Mouse (Mus musculus): ENCODE data around the gene Ank3.

Gene Ank3

GRCm38 (mm10) chr10:69828770-69829169 lies 430.2 kb downstream of the Ank3 start:
- DNase-seq (ENCODE audit: low read depth, low spot score), result no peak

- no peak for DNase-seq (ENCODE audit: low read depth, low spot score)
Observed at GRCm38 (mm10) chr10:69829236-69829635, 430.7 kb downstream of the Ank3 start.

GRCm38 (mm10) chr10:69831568-69831967 lies 433.0 kb downstream of the Ank3 start:
- no peak for DNase-seq (ENCODE audit: low read depth, low spot score)

GRCm38 (mm10) chr10:69832241-69832640 lies 433.7 kb downstream of the Ank3 start:
- no peak for DNase-seq (ENCODE audit: low read depth, low spot score)

- DNase-seq (ENCODE audit: low read depth, low spot score), result no peak
Observed at GRCm38 (mm10) chr10:69832822-69833221, 434.2 kb downstream of the Ank3 start.

GRCm38 (mm10) chr10:69834700-69835099 lies 436.1 kb downstream of the Ank3 start:
- no peak for DNase-seq (ENCODE audit: low read depth, low spot score)

- DNase-seq (ENCODE audit: low read depth, low spot score), result peak; percentile 52
Observed at GRCm38 (mm10) chr10:69845749-69846148, 447.2 kb downstream of the Ank3 start.

GRCm38 (mm10) chr10:69852366-69853091 lies 454.0 kb downstream of the Ank3 start:
- no peak for DNase-seq (ENCODE audit: low read depth, low spot score)

GRCm38 (mm10) chr10:69854587-69855185 lies 456.1 kb downstream of the Ank3 start:
- no peak for DNase-seq (ENCODE audit: low read depth, low spot score)

GRCm38 (mm10) chr10:69858011-69858410 lies 459.4 kb downstream of the Ank3 start:
- no peak for DNase-seq (ENCODE audit: low read depth, low spot score)

GRCm38 (mm10) chr10:69858897-69859605 lies 460.5 kb downstream of the Ank3 start:
- DNase-seq (ENCODE audit: low read depth, low spot score), result no peak

GRCm38 (mm10) chr10:69859848-69860479 lies 461.4 kb downstream of the Ank3 start:
- DNase-seq (ENCODE audit: low read depth, low spot score), result no peak

GRCm38 (mm10) chr10:69862829-69863228 lies 464.3 kb downstream of the Ank3 start:
- DNase-seq (ENCODE audit: low read depth, low spot score), result no peak

- DNase-seq (ENCODE audit: low read depth, low spot score), result peak; percentile 42
Observed at GRCm38 (mm10) chr10:69870348-69870747, 471.8 kb downstream of the Ank3 start.

- DNase-seq (ENCODE audit: low read depth, low spot score), result no peak
Observed at GRCm38 (mm10) chr10:69870947-69871346, 472.4 kb downstream of the Ank3 start.

GRCm38 (mm10) chr10:69872182-69872741 lies 473.7 kb downstream of the Ank3 start:
- DNase-seq (ENCODE audit: low read depth, low spot score), result no peak

- no peak for DNase-seq (ENCODE audit: low read depth, low spot score)
Observed at GRCm38 (mm10) chr10:69872892-69873291, 474.3 kb downstream of the Ank3 start.

- no peak for DNase-seq (ENCODE audit: low read depth, low spot score)
Observed at GRCm38 (mm10) chr10:69874806-69875205, 476.2 kb downstream of the Ank3 start.

- DNase-seq (ENCODE audit: low read depth, low spot score), result no peak
Observed at GRCm38 (mm10) chr10:69883935-69884680, 485.5 kb downstream of the Ank3 start.

GRCm38 (mm10) chr10:69888399-69888798 lies 489.8 kb downstream of the Ank3 start:
- peak; percentile 40 for DNase-seq (ENCODE audit: low read depth, low spot score)

- no peak for DNase-seq (ENCODE audit: low read depth, low spot score)
Observed at GRCm38 (mm10) chr10:69889779-69890178, 491.2 kb downstream of the Ank3 start.

Data from WW6 (cell line).